Mouse (Mus musculus) erythroid progenitor cell, adult 5-6 weeks (primary cell): ENCODE measurements around the gene Scgb2b7. TPM values are rescaled to one million over a fixed set of nuclear protein-coding genes. Genes with fewer than 3 reads are reported as not detected.
"Not testable (repeated sequence)": the region's sequence is repeated elsewhere in the genome, so short reads cannot be mapped to it uniquely, and the experiment has no call there.

Experiments
- ATAC-seq: replicated peaks from 2 replicates; pipeline ENCODE4 v1.8.0; 2016; ENCODE audit warnings: moderate number of reproducible peaks, mild to moderate bottlenecking, moderate TSS enrichment, inconsistent platforms; ENCODE audit not compliant: poor library complexity, low FRiP score, severe bottlenecking
- total RNA-seq, 2 experiments: library from RNA; stranded (forward) in 1 of 2; stranded (reverse) in 1 of 2; fragments of 150-400 nt in 1 of 2; fragments of 186-747, 209-891 nt in 1 of 2; gene quantifications; 2 replicates each; pipeline versions ENCODE4 v1.2.3 to v1.2.4; 2015 to 2017; ENCODE audit warnings: low replicate concordance in 2 of 2

Gene Scgb2b7
- total RNA-seq (2015; ENCODE audit: low replicate concordance) (not detected in 2 replicates), total RNA-seq (2017; ENCODE audit: low replicate concordance) (not detected in 2 replicates)

GRCm38 (mm10) chr7:31705657-31706056 lies at the start of gene Scgb2b7:
Gene Scgb2b7, minus strand, starts transcription at chr7:31705757.
- not testable (repeated sequence) for ATAC-seq

- not testable (repeated sequence) for ATAC-seq
Measured at GRCm38 (mm10) chr7:31712365-31712764, 6.8 kb upstream of the Scgb2b7 start, which contains the start of gene Scgb1b7. Gene Scgb1b7, plus strand, starts transcription at chr7:31712665.

Other genes with a start within 250 kb of the Scgb2b7 start
- gene Scgb1b7, start 6.9 kb upstream of the Scgb2b7 start, total RNA-seq (2015; ENCODE audit: low replicate concordance), result not detected in 2 replicates
- gene Scgb1b7, start 6.9 kb upstream of the Scgb2b7 start, total RNA-seq (2017; ENCODE audit: low replicate concordance), result not detected in 2 replicates